Mouse (Mus musculus): ENCODE data around the gene Abcb8.

The Abcb8 gene

GRCm38 (mm10) chr5:24393392-24393997 lies at the start of gene Abcb8:
TSS of gene Abcb8 (plus strand) at chr5:24393663.
- peak; percentile 80 for DNase-seq (ENCODE audit: low read depth in 1 of 2, low spot score in 2 of 2)

- no peak for DNase-seq (ENCODE audit: low read depth in 1 of 2, low spot score in 2 of 2)
Measured at GRCm38 (mm10) chr5:24343977-24344436, 49.5 kb upstream of the Abcb8 start.

- DNase-seq (ENCODE audit: low read depth in 1 of 2, low spot score in 2 of 2), result no peak
Measured at GRCm38 (mm10) chr5:24344477-24345051, 48.9 kb upstream of the Abcb8 start.

DNA sequence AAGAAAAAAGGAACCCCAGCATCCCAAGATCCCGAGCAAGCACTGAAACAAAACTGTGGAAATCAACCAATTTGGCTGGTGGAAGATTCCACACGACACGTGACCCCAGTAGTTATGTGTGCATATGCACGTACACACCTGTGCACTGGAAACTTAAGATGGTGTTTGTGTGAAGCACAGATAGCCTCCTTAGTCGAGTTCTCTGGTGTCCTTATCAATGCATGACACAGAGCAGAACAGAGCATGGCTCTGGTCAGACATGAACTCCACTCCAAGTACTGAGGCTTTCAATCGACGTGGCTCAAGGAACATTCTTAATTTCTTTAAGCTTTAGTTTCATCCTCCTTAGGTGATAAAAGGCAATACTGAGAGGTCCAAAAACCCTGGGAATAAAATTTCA lies 47.1 kb upstream of the Abcb8 start:
- no peak for DNase-seq (ENCODE audit: low read depth in 1 of 2, low spot score in 2 of 2)

GRCm38 (mm10) chr5:24347186-24347875 lies 46.1 kb upstream of the Abcb8 start:
- no peak for DNase-seq (ENCODE audit: low read depth in 1 of 2, low spot score in 2 of 2)

DNA sequence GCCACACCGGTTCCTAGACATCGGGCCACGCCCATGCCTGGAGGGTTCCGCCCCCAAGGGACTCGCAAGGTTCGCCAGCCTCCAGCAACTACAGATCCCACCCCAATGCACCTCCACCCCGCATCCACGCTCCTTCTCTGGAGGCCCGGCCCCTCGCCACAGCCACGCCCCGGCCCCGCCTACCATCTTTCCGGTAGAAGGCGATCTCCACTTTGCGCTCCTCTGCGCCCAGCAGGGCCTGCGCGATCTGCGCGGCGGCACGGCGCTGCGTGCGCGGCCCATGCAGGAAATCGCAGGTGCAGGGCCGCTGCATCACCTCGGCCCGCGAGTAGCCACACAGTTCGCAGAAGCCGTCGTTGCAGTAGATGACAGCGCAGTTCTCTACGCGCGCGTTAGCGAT lies 45.3 kb upstream of the Abcb8 start:
- no peak for DNase-seq (ENCODE audit: low read depth in 1 of 2, low spot score in 2 of 2)

DNA sequence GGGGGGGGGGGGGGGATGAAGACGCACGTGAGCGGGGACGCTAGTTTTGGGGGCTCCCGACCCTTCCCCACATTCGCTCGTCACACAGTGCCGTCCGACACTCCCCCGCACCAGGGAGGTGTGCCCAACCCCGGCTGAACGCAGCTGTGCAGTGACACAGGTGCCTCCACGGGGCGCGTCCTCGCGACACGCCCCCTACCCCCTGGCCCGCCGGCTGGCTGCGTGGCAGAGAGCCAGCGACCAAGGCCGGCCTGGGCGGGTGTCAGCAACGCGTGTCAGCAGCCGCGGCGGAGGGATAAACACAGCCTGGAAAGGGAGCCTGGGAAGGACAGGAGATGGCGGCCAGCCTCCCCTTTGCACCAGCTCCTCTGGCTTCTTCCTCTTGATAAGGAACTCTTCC lies 44.9 kb upstream of the Abcb8 start:
- DNase-seq (ENCODE audit: low read depth in 1 of 2, low spot score in 2 of 2), result no peak

- DNase-seq (ENCODE audit: low read depth in 1 of 2, low spot score in 2 of 2), result no peak
Measured at GRCm38 (mm10) chr5:24350073-24350472, 43.4 kb upstream of the Abcb8 start.

DNA sequence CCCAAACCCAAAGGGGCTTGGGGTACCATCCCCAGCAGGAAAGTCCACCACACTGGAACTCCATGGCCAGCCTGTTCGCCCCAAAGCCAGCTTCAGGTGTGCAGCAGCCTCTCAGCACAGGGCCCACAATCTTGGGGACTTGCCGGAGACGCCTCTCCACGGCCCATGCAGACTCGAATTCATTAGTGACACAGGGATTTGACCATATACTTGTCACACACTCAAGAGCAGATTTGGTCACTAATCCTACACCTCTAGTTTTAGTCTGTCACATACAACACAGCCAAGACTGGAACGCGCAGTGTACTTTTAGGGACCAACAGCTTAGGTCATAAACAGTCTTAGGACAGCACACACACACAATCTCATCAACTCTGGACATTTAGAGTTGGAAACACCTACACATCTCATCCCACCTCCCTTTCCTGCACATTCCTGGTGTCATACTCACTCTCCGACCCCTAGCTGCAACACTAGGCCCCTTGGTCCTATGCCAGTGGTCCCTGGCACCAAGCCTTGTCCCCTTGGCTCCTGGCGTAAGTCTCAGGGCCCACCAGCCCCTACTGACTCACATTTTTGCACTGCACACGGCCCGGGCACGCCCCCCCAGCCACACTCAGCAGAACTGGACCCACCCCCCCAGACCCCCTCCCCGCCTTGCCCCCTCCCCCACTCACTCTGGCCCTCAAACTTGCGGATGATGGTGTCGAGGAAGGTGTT lies 42.8 kb upstream of the Abcb8 start:
- DNase-seq (ENCODE audit: low read depth in 1 of 2, low spot score in 2 of 2), result no peak

DNA sequence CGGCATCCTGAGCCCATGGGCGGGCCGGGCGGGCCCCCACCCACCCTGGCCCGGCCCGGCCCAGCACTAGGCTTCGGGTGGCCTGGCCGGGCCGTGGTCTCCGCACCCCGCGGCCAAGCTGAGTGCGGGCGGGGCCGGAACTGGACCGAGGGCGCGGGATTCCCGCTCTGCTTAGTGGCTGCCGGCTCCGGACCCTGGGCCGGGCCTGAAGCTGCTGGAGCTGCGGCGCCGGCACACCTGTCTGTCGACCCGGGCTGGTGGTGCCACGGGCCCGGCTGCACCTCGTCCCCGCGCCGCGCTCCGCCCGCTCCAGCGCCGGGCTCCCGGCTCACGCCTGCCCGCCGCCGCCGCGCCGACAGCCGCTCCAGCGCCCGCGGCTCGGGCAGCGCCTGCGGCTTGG lies 42.2 kb upstream of the Abcb8 start, which contains the start of gene Kcnh2:
Gene Kcnh2, minus strand, starts transcription at position 327 of the 400 bp plus-strand sequence.
- no peak for DNase-seq (ENCODE audit: low read depth in 1 of 2, low spot score in 2 of 2)

- DNase-seq (ENCODE audit: low read depth in 1 of 2, low spot score in 2 of 2), result no peak
Measured at GRCm38 (mm10) chr5:24351701-24352171, 41.7 kb upstream of the Abcb8 start.

GRCm38 (mm10) chr5:24352251-24352859 lies 41.1 kb upstream of the Abcb8 start:
- no peak for DNase-seq (ENCODE audit: low read depth in 1 of 2, low spot score in 2 of 2)

DNA sequence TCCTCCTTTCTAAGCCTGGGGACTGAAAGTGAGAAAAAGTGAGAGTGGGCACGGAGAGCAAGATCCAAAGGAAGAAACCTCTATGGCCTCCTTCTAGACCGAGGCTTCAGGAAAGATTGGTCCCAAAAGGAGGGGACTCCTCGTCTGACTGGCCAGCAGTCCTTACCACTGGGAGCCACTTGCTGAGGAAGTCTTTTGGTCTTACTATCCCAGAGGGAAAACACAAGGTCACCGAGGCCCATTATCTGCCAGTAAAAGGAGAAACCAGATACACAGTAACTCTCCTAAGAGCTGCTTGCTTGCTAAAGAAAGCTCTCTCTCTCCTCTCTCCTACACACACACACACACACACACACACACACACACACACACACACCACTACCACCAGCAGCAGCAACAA lies 40.1 kb upstream of the Abcb8 start:
- DNase-seq (ENCODE audit: low read depth in 1 of 2, low spot score in 2 of 2), result no peak

- DNase-seq (ENCODE audit: low read depth in 1 of 2, low spot score in 2 of 2), result no peak
Measured at GRCm38 (mm10) chr5:24356764-24357163, 36.7 kb upstream of the Abcb8 start.

- no peak for DNase-seq (ENCODE audit: low read depth in 1 of 2, low spot score in 2 of 2)
Measured at GRCm38 (mm10) chr5:24357461-24357860, 36.0 kb upstream of the Abcb8 start.

DNA sequence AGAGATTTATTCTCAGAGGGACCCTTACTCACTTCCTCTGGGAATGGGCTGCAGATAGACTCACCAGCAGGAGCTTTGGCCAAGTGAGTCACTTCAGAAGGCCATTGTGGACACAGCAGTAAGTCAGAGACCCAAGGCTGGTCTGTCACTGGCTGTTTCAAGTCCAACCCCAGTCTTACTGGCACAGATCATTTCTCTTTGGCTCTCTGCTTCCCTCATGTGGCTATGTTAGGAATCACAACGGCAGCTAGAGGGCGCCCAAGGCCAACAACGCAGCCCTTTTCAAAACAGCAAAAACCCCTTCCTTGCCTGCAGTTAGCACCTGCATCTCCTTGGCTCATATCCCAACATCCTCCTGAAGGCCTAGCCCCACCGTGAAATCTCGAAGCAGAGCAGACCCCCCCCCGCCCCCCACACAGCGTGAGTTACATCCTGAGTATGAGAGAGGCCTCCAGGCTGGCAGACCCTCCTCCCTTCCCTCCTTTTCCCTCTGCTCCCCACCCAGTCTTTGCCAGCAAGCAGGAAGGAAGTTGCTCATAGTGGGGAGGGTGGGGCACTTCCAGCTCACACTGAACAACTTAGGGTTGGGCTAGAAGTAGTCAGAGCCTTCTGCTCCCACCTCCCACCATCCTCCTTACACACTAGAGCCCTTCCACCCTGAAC lies 32.5 kb upstream of the Abcb8 start:
- DNase-seq (ENCODE audit: low read depth in 1 of 2, low spot score in 2 of 2), result peak; percentile 34 to 58

- no peak for DNase-seq (ENCODE audit: low read depth in 1 of 2, low spot score in 2 of 2)
Measured at GRCm38 (mm10) chr5:24363467-24363866, 30.0 kb upstream of the Abcb8 start.

GRCm38 (mm10) chr5:24364061-24364460 lies 29.4 kb upstream of the Abcb8 start:
- DNase-seq (ENCODE audit: low read depth in 1 of 2, low spot score in 2 of 2), result no peak

GRCm38 (mm10) chr5:24364508-24364907 lies 29.0 kb upstream of the Abcb8 start, which contains the start of gene Nos3:
TSS of gene Nos3 (plus strand) at chr5:24364810.
- no peak for DNase-seq (ENCODE audit: low read depth in 1 of 2, low spot score in 2 of 2)

DNA sequence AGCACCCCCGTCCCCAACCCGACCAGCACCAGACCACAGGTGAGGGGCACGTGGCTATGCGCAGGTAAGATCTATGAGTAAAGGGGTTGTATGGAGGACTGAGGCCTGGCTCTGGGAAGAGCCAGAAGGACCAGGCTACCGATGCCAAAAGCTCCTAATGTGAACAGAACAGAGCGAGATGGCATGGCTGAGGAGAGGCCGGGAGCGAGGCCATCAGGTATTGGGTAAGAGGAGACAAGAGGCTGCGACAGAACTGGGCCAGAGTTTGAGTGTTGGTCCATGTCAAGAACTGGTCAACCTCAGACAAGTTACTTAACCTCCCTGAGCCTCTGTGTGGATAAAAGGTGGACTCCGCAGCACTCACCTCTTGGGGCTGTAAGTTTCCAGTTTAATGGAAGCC lies 28.5 kb upstream of the Abcb8 start:
- DNase-seq (ENCODE audit: low read depth in 1 of 2, low spot score in 2 of 2), result no peak

DNA sequence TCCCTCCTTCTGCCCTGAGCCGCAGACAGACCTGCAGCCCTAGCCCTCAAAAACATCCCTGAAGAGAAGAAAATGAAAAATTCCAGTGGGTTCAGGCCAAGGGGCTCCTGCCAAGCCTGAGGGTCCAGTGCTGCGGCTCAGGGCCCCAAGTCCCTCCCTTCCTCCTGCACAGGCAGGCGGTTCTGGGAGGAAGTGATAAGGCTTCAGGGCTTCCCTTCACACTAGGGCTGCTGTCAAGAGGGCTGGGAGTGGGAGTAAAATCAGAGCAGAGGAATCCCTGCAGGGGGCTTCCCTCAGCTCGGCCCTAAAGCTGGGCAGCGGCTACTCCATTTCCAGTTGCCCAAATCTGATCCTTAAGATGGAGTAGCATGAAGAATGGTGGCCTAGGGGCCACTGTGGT lies 27.9 kb upstream of the Abcb8 start:
- DNase-seq (ENCODE audit: low read depth in 1 of 2, low spot score in 2 of 2), result no peak
